Mouse (Mus musculus) heart, embryonic 15.5 days (tissue): Measurements from ENCODE around the gene Ano6. TPM values are rescaled to one million over a fixed set of nuclear protein-coding genes. Genes with fewer than 3 reads are reported as not detected.
A peak's percentile ranks its signal among the peaks of the same experiment; 100 is the strongest.

Experiments used
- ATAC-seq: fragments of 200-750 bp; cut with Nextera tagmentation; replicated peaks from 2 replicates; pipeline ENCODE4 v1.8.0; 2017; ENCODE audit warnings: low read depth, moderate TSS enrichment; ENCODE audit not compliant: insufficient number of reproducible peaks, insufficient read depth, low FRiP score
- H3K27ac ChIP-seq: fragments of 300-500 bp; sonication (generic); 2 replicates; pipeline ENCODE4 v1.5.1; 2015; ENCODE audit warnings: mild to moderate bottlenecking, inconsistent platforms
- H3K27me3 ChIP-seq: fragments of 300-500 bp; sonication (generic); 2 replicates; pipeline ENCODE4 v1.6.1; 2015; ENCODE audit warnings: inconsistent platforms
- H3K36me3 ChIP-seq: fragments of 300-500 bp; sonication (generic); 2 replicates; pipeline ENCODE4 v1.6.1; 2015; ENCODE audit warnings: mild to moderate bottlenecking, inconsistent platforms
- H3K4me1 ChIP-seq: fragments of 300-500 bp; sonication (generic); replicated peaks from 2 replicates; pipeline ENCODE4 v1.6.1; 2015; ENCODE audit warnings: inconsistent platforms
- H3K4me2 ChIP-seq: fragments of 300-500 bp; sonication (generic); 2 replicates; pipeline ENCODE4 v1.6.1; 2015; ENCODE audit warnings: inconsistent platforms, mild to moderate bottlenecking, moderate library complexity
- H3K4me3 ChIP-seq: fragments of 300-500 bp; sonication (generic); 2 replicates; pipeline ENCODE4 v1.5.1; 2015; ENCODE audit warnings: mild to moderate bottlenecking, inconsistent platforms
- H3K9ac ChIP-seq: fragments of 300-500 bp; sonication (generic); 2 replicates; pipeline ENCODE4 v1.6.1; 2015; ENCODE audit warnings: mild to moderate bottlenecking, inconsistent platforms
- H3K9me3 ChIP-seq: fragments of 300-500 bp; sonication (generic); replicated peaks from 2 replicates; pipeline ENCODE4 v1.6.1; 2016; ENCODE audit warnings: inconsistent platforms
- WGBS: fragments of 180-500 bp; shearing (Covaris S2); methylation state at CpG from one replicate; pipeline ENCODE4 v1.1.7; 2015; ENCODE audit warnings: mixed read lengths; 5-methylcytosine and 5-hydroxymethylcytosine counted together
- polyA plus RNA-seq: library from polyadenylated mRNA; unstranded; fragments of >200 nt; fragmentation: Nextera tagmentation; extraction: Ambion mirVana; gene quantifications from 2 replicates; pipeline ENCODE4 v1.2.1, GENCODE M21; 2015

Ano6 gene
- polyA plus RNA-seq, 1 experiment from 2014 or later: 27.2 TPM

DNA sequence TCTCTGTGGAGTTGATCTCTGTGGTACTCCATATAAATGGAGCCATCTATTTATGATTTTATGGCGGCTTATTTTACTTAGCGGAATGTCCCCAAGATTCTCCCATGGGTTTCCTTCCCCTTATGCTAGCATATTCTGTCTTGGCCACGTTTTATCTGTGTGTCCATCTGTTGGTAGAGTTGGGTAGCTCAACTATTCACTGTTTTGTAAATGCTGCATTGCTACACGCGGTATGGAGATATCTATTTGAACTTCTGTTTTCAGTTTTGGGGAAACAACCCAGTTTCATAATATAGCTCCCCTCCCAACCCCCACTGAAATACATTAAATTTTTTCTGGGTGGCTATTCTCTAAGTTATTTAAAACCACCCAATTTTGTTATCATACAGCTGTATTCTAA lies 59.9 kb downstream of the Ano6 start:
- Histone ChIP-seq H3K4me1 (peaks cover 11% of the 10 kb centered on the region), H3K4me3 (no peak overlapping the region), H3K4me2 (no peak overlapping the region), H3K9me3 (no peaks in the 10 kb centered on the region), H3K36me3 (no peaks in the 10 kb centered on the region), H3K9ac (no peak overlapping the region), H3K27ac (no peak overlapping the region), H3K27me3 (no peaks in the 10 kb centered on the region)
- WGBS: 88% methylated on average over 5 of the region's 5 CpGs
- no peak for ATAC-seq

DNA sequence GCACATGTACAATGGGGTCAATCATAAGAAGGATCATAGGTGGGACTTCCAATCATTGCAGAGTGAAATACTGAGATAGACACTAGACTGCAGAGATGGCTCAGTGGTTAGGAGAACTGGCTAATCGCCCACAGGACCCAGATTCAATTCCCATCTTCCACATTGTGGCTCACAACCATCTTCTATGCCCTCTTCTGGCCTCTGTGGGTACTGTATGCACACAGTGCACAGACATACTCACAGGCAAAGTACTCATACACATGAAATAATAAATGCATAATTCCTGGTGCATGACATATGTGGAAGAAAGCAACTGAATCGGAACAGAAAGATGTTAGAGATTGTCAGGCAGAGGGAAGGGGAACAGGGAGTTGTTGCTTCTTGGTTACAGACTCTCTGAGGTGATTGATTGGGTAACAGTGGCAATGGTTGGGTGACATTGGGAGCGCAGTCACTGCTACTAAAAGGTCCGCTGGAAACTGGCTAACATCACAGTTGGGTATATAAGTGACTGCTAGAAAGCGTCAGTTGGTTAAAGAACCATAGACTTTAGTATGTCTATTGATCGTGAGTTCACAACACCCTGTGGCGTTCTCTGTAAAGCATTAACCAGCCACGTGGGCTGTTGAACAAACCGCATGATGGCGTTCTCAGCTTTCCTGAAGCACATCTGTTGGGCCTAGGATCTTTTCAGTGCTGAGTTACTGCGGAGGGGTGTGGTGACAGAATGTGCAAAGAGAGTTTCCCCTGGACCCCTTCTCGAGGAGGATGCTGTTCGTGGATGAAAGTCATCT lies 64.6 kb downstream of the Ano6 start:
- no peak for ATAC-seq
- Histone ChIP-seq H3K4me1 (0 out of 2 replicates have a peak, but pooled peaks cover 4% of the 10 kb centered on the region), H3K9ac (no peak overlapping the region), H3K4me3 (no peak overlapping the region), H3K9me3 (no peaks in the 10 kb centered on the region), H3K27me3 (no peaks in the 10 kb centered on the region), H3K4me2 (no peak overlapping the region), H3K27ac (no peak overlapping the region), H3K36me3 (no peaks in the 10 kb centered on the region)
- WGBS: 87% methylated on average over 13 of the region's 13 CpGs

DNA sequence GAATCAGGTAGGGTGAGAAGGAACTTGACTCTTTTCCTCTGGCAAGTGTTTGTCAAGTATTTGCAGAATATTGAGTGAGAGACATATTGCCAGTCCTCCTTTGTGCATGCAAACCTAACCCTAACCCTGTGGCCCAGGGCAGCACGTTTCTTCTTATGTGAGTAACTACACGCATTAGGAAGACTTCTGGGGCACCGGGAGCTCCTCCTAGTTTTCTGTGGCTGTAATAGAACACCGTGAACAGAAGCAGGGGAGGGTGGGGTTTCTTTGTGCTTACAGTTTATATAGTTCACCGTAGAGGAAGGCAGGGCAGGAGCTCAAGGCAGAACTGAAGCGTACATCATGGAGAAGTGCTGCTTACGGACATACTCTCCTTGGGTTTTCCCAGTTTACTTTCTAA lies 65.3 kb downstream of the Ano6 start:
- H3K4me2 ChIP-seq: no peak overlapping the region
- H3K9ac ChIP-seq: no peak overlapping the region
- H3K4me1 ChIP-seq: 0 out of 2 replicates have a peak, but pooled peaks cover 4% of the 10 kb centered on the region
- no peak overlapping the region for H3K27ac ChIP-seq
- 62% methylated on average over 7 of the region's 7 CpGs for WGBS
- H3K27me3 ChIP-seq: no peaks in the 10 kb centered on the region
- H3K4me3 ChIP-seq: no peak overlapping the region
- no peaks in the 10 kb centered on the region for H3K9me3 ChIP-seq
- no peaks in the 10 kb centered on the region for H3K36me3 ChIP-seq
- ATAC-seq: no peak

DNA sequence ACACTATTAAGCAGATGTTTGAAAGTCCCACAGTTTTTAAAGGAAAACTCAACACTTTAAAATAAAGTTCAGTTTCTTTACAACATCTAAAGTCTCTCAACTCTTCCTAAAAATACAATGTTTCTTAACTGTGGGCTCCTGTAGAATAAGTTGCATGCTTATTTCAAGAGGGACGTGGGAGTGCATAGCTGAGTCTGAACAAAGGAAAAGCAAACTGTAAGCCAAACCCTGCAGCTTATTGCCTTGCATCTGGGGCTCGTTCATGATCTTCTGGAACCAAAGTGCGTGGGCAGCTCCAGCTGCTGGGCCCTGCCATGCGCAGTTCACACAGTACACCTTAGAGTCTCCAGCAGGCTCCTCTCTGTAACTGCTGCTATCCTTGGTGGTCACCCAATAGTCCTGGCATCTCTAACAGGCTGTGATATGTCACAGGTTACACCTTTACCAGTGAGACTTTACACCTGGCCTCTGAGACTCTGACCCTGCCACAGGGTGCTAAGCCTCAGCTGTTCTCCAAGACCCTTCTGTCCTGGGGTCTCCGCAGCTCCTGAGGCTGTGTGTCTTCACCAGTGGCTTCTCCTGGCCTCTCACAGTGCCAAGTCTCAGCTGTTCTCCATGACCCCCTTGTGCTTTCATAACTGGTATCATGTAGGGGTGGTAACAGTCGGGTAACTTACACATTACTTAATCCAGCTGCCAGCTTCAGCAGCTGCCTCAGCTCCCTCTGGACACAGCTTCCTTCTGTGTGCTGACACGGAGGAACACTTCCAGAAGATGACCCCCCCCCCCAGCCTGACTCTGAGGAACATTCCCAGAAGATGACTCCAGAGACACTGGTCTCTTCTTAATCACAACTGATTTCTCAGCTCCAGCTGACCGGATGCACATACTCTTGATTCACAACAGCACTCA lies 66.3 kb downstream of the Ano6 start:
- H3K27ac ChIP-seq: 0 out of 2 replicates have a peak overlapping the region, but pooled peaks have one; percentile 10
- 64% methylated on average over 8 of the region's 8 CpGs for WGBS
- H3K27me3 ChIP-seq: no peaks in the 10 kb centered on the region

DNA sequence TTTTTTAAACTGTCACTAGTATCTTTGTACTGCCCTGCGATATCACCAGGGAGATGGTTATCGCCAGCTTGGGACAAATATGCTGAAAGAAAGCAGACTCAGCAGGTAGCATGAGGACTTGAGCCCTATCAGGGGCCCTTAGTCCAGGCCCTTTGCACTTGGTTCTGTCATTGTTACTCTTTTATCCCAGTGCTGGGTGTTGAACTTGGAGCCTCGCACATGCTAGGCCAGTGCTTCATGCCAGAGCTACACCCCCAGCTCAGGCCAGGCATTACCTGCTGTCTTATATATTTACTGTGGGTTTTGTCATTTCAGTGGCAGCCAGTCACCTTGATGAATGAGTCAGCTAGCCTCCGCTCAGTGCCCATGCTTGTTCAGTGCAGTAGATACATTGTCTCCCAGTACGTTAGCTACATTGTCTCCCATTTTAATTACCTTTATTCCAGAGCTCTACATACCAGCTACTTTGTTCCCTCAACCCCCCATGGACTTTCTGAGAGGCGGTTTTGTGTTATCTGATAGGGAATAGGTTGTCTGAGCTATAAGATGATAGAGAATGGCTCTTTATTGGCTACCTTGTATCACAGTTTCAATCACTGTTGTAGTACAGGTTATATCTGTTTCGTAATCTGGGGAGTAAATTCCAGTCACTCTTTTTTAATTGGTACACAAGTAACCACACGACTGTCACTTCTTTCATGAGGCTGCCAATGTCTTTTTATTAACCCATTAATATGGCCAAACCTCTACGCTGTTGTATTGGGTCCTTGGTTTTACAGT lies 68.4 kb downstream of the Ano6 start:
- Histone ChIP-seq H3K27me3 (no peaks in the 10 kb centered on the region), H3K4me3 (no peak overlapping the region), H3K9me3 (no peaks in the 10 kb centered on the region), H3K27ac (no peak overlapping the region), H3K4me1 (0 out of 2 replicates have a peak, but pooled peaks cover 8% of the 10 kb centered on the region), H3K9ac (no peak overlapping the region), H3K4me2 (no peak overlapping the region), H3K36me3 (no peaks in the 10 kb centered on the region)
- ATAC-seq: no peak
- WGBS: 86% methylated on average over 9 of the region's 9 CpGs

More for the DNA sequence above, 66.3 kb downstream of the Ano6 start:
- Histone ChIP-seq H3K9ac (no peak overlapping the region), H3K4me2 (no peak overlapping the region), H3K4me3 (no peak overlapping the region), H3K36me3 (no peaks in the 10 kb centered on the region), H3K9me3 (no peaks in the 10 kb centered on the region), H3K4me1 (0 out of 2 replicates have a peak, but pooled peaks cover 4% of the 10 kb centered on the region)
- 0 out of 2 replicates have a peak, but pooled peaks have one; percentile 43 for ATAC-seq

DNA sequence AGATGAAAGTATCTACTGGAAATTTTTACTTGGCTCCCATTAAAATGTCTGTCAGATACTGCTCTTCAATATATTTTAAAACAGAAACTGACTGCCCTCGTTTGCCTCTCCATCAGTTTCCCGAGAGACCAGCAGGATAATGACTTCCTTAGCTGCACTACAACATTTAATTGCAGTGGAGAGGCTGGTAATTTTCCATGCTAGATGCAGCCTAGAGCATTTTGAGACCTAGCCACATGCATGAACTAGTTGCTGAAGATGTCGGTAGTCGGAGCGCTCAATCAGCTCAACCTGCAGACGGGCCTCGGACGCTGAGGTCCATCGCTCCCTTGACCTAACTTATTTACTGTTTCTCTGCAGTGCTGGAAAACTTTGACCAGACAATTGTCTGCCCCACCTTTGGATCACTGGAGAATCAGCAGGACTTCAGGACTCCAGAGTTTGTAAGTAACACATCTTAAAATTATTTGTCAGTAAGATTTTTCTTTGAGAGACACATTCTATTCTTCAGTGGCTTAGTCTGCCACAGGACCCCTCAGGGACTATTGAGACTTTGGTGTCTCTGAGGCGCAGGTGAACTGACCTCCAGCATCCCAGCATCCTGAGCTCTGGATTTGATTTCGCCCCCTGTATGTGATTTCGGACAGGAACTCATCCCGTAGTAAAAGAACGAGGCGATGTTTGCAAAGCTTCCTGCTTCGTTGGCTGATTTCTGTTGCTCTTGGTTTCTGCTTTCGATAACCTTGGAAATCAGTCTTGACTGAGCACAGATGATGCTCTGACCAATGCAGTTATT lies 73.4 kb downstream of the Ano6 start:
- Histone ChIP-seq H3K36me3 (no peaks in the 10 kb centered on the region), H3K9me3 (no peaks in the 10 kb centered on the region), H3K4me3 (no peak overlapping the region), H3K27ac (no peak overlapping the region), H3K9ac (no peak overlapping the region), H3K27me3 (no peaks in the 10 kb centered on the region), H3K4me1 (0 out of 2 replicates have a peak, but pooled peaks cover 4% of the 10 kb centered on the region), H3K4me2 (no peak overlapping the region)
- ATAC-seq: no peak
- WGBS: 83% methylated on average over 17 of the region's 17 CpGs

DNA sequence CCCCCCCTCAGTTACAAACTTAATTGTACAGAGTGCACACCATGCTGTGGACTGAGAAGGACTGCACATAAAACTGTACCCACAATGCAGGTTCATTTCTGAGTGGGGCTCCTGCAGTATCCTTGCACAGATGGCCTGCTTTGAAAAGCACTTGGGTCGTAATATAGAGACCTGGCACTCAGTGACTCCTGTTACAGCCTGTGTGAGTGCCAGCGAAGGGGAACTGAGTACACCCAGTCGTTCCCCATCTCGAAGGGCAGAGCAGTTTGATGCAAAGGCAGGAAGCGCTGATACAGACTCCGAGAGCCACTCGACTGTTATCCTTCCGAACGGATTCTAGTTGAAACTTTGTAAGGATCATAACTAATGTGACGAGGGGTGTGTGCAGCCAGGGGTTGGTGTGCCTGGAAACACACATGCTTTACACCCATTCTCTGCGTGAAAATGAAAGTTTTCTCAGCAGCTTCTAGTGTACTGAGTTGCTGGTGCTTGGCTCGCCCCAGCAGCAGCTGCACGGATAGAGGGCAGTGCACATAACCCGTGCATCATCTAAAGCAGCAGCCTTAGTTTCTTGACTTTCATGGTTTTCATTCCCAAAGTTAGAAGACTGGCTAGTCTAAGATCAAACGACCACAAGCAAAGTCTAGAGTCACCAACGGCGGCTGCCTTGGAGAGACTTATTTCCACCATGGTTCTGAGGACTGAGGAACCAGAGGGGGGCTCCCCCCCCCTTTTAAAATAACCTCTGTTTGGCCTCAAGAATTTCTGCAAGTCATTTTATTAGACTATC lies 74.9 kb downstream of the Ano6 start:
- Histone ChIP-seq H3K36me3 (no peaks in the 10 kb centered on the region), H3K4me1 (0 out of 2 replicates have a peak, but pooled peaks cover 4% of the 10 kb centered on the region), H3K9ac (no peak overlapping the region), H3K27ac (no peak overlapping the region), H3K27me3 (no peaks in the 10 kb centered on the region), H3K4me3 (no peak overlapping the region), H3K9me3 (no peaks in the 10 kb centered on the region), H3K4me2 (no peak overlapping the region)
- WGBS: 90% methylated on average over 17 of the region's 17 CpGs
- no peak for ATAC-seq

DNA sequence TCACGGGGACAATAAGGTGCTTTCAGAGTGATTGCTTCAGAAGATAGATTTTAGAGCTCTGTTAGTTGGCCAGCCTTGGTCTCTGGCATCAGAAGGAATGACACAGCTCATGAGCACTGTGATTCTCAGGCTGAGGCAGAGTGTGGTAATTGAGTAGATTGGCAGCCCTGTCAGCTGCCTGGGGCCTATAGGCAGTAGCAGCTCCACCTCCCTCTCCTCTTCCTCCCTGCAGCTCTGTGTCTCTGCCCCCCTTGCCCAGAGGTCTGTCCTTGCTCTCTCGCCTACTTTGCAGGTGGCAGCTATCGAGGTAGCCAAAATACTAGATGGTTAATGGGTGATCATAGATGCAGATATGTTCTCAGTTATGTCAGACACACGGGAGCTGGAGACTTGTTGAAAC lies 77.5 kb downstream of the Ano6 start:
- Histone ChIP-seq H3K27me3 (no peaks in the 10 kb centered on the region), H3K4me2 (no peak overlapping the region), H3K9me3 (no peaks in the 10 kb centered on the region), H3K36me3 (no peaks in the 10 kb centered on the region), H3K9ac (no peak overlapping the region), H3K27ac (no peak overlapping the region), H3K4me3 (no peak overlapping the region), H3K4me1 (peaks cover 20% of the 10 kb centered on the region)
- WGBS: 86% methylated on average over 4 of the region's 4 CpGs
- ATAC-seq: no peak

DNA sequence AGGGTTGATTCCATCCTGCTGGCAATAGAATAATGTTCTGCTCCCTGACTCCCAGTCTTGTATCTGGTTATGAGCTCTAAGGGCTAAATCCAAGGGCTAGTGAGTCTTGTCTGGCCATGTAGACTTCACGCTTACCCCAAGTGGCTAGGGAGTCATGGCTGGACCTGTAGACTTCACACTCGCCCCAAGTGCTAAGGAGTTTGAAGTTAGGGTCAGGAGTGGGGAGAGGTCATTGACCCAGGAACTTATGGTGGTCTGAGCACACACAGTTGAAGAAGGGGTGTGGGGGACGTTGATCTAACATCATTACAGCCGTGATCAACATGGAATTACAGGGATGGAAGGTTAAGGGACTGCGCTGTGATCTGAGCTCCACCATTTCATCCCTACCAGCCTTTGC lies 79.0 kb downstream of the Ano6 start:
- no peak overlapping the region for H3K4me3 ChIP-seq
- peaks cover 21% of the 10 kb centered on the region for H3K4me1 ChIP-seq
- 90% methylated on average over 5 of the region's 5 CpGs for WGBS
- no peaks in the 10 kb centered on the region for H3K27me3 ChIP-seq
- H3K9ac ChIP-seq: no peak overlapping the region
- no peaks in the 10 kb centered on the region for H3K9me3 ChIP-seq
- H3K36me3 ChIP-seq: no peaks in the 10 kb centered on the region
- no peak for ATAC-seq
- no peak overlapping the region for H3K4me2 ChIP-seq
- H3K27ac ChIP-seq: no peak overlapping the region

DNA sequence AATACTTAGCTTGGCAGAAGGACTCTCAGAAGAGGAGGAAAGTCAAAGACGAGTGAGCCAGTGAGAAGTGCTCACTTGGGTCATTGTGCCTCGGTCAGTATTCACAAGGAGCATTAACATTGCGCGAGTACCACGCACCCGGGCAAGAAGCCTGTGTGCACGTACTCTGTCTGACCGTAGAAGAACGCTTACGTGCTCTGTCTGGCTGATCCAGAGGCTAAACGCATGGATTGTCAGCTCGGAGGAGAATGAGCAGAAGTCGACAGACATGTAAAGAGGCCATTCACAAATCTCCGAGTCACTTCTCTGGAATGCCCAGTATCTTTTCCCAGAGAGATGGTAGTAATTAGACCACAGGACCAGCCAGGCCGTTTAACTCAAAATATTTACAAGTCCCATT lies 81.0 kb downstream of the Ano6 start:
- peak overlapping the region; percentile 45 for H3K4me2 ChIP-seq

More for the DNA sequence above, 81.0 kb downstream of the Ano6 start:
- no peak overlapping the region for H3K9ac ChIP-seq
- no peak; the same call in 1 of the 2 replicates for ATAC-seq
- H3K27ac ChIP-seq: peak overlapping the region; percentile 59
- peak overlapping the region; percentile 18; the same call in 1 of the 2 replicates for H3K4me3 ChIP-seq
- H3K4me1 ChIP-seq: peaks cover 21% of the 10 kb centered on the region
- no peaks in the 10 kb centered on the region for H3K9me3 ChIP-seq
- no peaks in the 10 kb centered on the region for H3K36me3 ChIP-seq
- no peaks in the 10 kb centered on the region for H3K27me3 ChIP-seq
- 34% methylated on average over 15 of the region's 15 CpGs for WGBS
